Mouse (Mus musculus) intestine, postnatal 0 days (tissue): Measurements from ENCODE around the gene Ranbp1. TPM values are rescaled to one million over a fixed set of nuclear protein-coding genes. Genes with fewer than 3 reads are reported as not detected.

Experiments
- ATAC-seq: fragments of 200-750 bp; cut with Nextera tagmentation; 2 replicates; pipeline ENCODE4 v1.8.0; 2017; ENCODE audit warnings: mild to moderate bottlenecking, moderate TSS enrichment, moderate library complexity
- H3K27ac ChIP-seq: fragments of 300-500 bp; sonication (generic); 2 replicates; pipeline ENCODE4 v1.5.1; 2014; ENCODE audit warnings: mild to moderate bottlenecking, low read depth, low read length, moderate library complexity
- H3K27me3 ChIP-seq: fragments of 300-500 bp; sonication (generic); replicated peaks from 2 replicates; pipeline ENCODE4 v1.6.1; 2014; ENCODE audit warnings: low read length, mixed read lengths; ENCODE audit not compliant: control insufficient read depth, insufficient read depth
- H3K36me3 ChIP-seq: fragments of 300-500 bp; sonication (generic); 2 replicates; pipeline ENCODE4 v1.6.1; 2014; ENCODE audit warnings: mild to moderate bottlenecking, moderate library complexity; ENCODE audit not compliant: control insufficient read depth, insufficient read depth
- H3K4me1 ChIP-seq: fragments of 300-500 bp; sonication (generic); replicated peaks from 2 replicates; pipeline ENCODE4 v1.6.1; 2014; ENCODE audit warnings: antibody characterized with exemption, low read length, mixed read lengths; ENCODE audit not compliant: control insufficient read depth, insufficient read depth
- H3K4me2 ChIP-seq: fragments of 300-500 bp; sonication (generic); replicated peaks from 2 replicates; pipeline ENCODE4 v1.6.1; 2014; ENCODE audit warnings: low read depth, mild to moderate bottlenecking, moderate library complexity
- H3K4me3 ChIP-seq: fragments of 300-500 bp; sonication (generic); 2 replicates; pipeline ENCODE4 v1.5.1; 2014; ENCODE audit warnings: low read depth, low read length
- H3K9ac ChIP-seq: fragments of 300-500 bp; sonication (generic); 2 replicates; pipeline ENCODE4 v1.6.1; 2014; ENCODE audit warnings: mild to moderate bottlenecking, low read depth, low read length
- H3K9me3 ChIP-seq: fragments of 300-500 bp; sonication (generic); 2 replicates; pipeline ENCODE4 v1.6.1; 2016; ENCODE audit warnings: mixed run types; ENCODE audit not compliant: control insufficient read depth
- CTCF ChIP-seq: sonication (generic); IDR thresholded peaks from 2 replicates; pipeline ENCODE4 v1.5.1; 2016; ENCODE audit warnings: low read depth, mild to moderate bottlenecking, control low read depth, antibody characterized with exemption, moderate library complexity
- whole genome bisulfite sequencing: fragments of 180-500 bp; shearing (Covaris S2); extraction: QIAGEN DNeasy Blood & Tissue Kit; methylation state at CpG from one replicate; pipeline ENCODE4 v1.1.7; 2014; 5-methylcytosine and 5-hydroxymethylcytosine counted together
- polyA plus RNA-seq: library from polyadenylated mRNA; unstranded; fragments of >200 nt; fragmentation: Nextera tagmentation; extraction: Ambion mirVana; gene quantifications from 2 replicates; pipeline ENCODE4 v1.2.1, GENCODE M21; 2015

Gene Ranbp1
- polyA plus RNA-seq, 1 experiment from 2014 or later, result 229 TPM

DNA sequence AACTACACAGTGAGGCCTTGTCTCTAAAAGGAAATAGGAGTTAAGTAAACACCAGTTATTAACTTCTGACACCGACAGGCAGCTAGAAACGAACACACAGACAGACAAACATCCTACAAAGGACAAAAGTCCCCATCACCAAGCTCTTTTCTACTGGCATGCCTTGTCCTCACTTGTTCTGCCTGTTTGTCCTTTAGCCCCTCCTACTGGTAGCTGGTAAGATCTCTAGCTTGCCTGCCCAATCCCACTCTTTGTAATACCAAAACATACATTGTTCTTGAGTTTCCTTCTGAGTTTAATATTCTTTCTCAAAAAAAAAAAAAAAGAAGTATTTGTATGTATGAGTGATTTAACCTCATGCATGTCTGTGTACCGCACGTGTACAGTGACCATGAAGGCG lies 19.6 kb upstream of the Ranbp1 start:
- ATAC-seq, result no peak
- TF ChIP-seq CTCF, result peak; percentile 60
- Histone ChIP-seq H3K36me3 (peaks cover 65% of the 10 kb centered on the region), H3K27ac (no peak overlapping the region), H3K4me2 (no peak overlapping the region), H3K27me3 (no peaks in the 10 kb centered on the region), H3K4me1 (no peaks in the 10 kb centered on the region), H3K4me3 (no peak overlapping the region), H3K9ac (no peak overlapping the region), H3K9me3 (no peaks in the 10 kb centered on the region)
- WGBS, result 77% methylated on average over 5 of the region's 5 CpGs

DNA sequence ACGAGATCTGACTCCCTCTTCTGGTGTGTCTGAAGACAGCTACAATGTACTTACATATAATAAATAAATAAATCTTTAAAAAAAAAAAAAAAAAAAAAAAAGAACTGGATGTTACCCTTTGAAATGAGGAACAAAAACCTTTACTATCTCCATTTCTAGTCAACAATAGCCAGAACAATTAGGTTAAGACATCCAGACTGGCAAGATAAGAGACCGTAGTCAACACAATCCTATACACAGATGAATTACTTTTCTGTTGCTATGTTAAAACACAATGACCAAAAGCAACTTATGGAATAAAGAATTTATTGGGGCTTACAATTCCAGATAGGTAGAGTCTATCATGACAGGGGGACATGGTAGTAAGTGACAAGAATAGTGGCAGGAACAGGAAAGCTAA lies 16.5 kb upstream of the Ranbp1 start:
- WGBS, result 90% methylated on average over 2 of the region's 2 CpGs
- H3K4me3 ChIP-seq, result no peak overlapping the region
- H3K9me3 ChIP-seq, result no peaks in the 10 kb centered on the region
- no peaks in the 10 kb centered on the region for H3K27me3 ChIP-seq
- no peak for ATAC-seq
- H3K9ac ChIP-seq, result no peak overlapping the region
- no peak overlapping the region for H3K27ac ChIP-seq
- H3K4me2 ChIP-seq, result no peak overlapping the region
- TF ChIP-seq CTCF, result no peak
- no peaks in the 10 kb centered on the region for H3K4me1 ChIP-seq
- H3K36me3 ChIP-seq, result peaks cover 61% of the 10 kb centered on the region

- TF ChIP-seq CTCF, result no peak
- Histone ChIP-seq H3K9me3 (no peaks in the 10 kb centered on the region), H3K36me3 (peaks cover 83% of the 10 kb centered on the region), H3K27ac (no peak within 1 kb of the TSS), H3K4me1 (no peaks in the 10 kb centered on the region), H3K4me2 (no peak within 1 kb of the TSS), H3K27me3 (no peaks in the 10 kb centered on the region), H3K9ac (no peak within 1 kb of the TSS), H3K4me3 (no peak within 1 kb of the TSS)
- no peak for ATAC-seq
- WGBS, result 85% methylated on average over 2 of the region's 2 CpGs
Measured at GRCm38 (mm10) chr16:18258221-18258620, 9.7 kb upstream of the Ranbp1 start, which contains the start of gene Gm49776. Gene Gm49776, minus strand, starts transcription at chr16:18258321.

DNA sequence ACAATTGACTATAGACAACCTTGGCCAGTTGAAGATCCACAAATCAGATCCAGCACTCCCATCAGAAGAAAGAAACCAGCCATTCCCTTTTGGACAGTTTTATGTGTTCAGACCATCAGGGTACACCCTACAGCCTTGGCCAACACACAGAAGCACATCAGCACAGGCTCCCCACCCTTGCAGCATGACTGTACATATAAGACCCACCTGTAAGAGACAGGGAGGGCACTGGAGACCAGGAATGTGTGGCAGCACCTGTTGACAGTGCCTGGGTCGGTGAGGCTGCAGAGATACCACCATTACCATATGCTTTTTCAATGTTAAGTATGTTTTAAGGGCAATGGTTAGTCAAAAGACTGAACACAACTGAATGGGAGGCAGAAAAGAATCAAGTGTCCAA lies 5.3 kb upstream of the Ranbp1 start:
- no peak for TF ChIP-seq CTCF
- Histone ChIP-seq H3K9ac (no peak overlapping the region), H3K4me1 (0 out of 2 replicates have a peak, but pooled peaks cover 8% of the 10 kb centered on the region), H3K27me3 (no peaks in the 10 kb centered on the region), H3K4me2 (no peak overlapping the region), H3K36me3 (peaks cover 73% of the 10 kb centered on the region), H3K4me3 (no peak overlapping the region), H3K27ac (0 out of 2 replicates have a peak overlapping the region, but pooled peaks have one; percentile 21), H3K9me3 (no peaks in the 10 kb centered on the region)
- WGBS, result 80% methylated on average over 1 of the region's 1 CpGs
- no peak for ATAC-seq

GRCm38 (mm10) chr16:18252736-18253135 lies 4.2 kb upstream of the Ranbp1 start:
- Histone ChIP-seq H3K9ac (no peak overlapping the region), H3K36me3 (peaks cover 64% of the 10 kb centered on the region), H3K9me3 (no peaks in the 10 kb centered on the region), H3K27me3 (no peaks in the 10 kb centered on the region), H3K4me2 (no peak overlapping the region), H3K27ac (no peak overlapping the region), H3K4me3 (no peak overlapping the region), H3K4me1 (0 out of 2 replicates have a peak, but pooled peaks cover 8% of the 10 kb centered on the region)
- TF ChIP-seq CTCF, result no peak
- ATAC-seq, result no peak
- WGBS, result 77% methylated on average over 6 of the region's 6 CpGs

GRCm38 (mm10) chr16:18250828-18251790 lies 2.6 kb upstream of the Ranbp1 start:
- no peak for ATAC-seq
- no peaks in the 10 kb centered on the region for H3K9me3 ChIP-seq
- H3K27ac ChIP-seq, result peak overlapping the region; percentile 54; the same call in 1 of the 2 replicates
- TF ChIP-seq CTCF, result no peak
- H3K27me3 ChIP-seq, result no peaks in the 10 kb centered on the region
- H3K36me3 ChIP-seq, result peaks cover 52% of the 10 kb centered on the region
- H3K4me2 ChIP-seq, result no peak overlapping the region
- WGBS, result 51% methylated on average over 10 of the region's 10 CpGs
- H3K4me3 ChIP-seq, result no peak overlapping the region
- no peak overlapping the region for H3K9ac ChIP-seq
- 0 out of 2 replicates have a peak, but pooled peaks cover 8% of the 10 kb centered on the region for H3K4me1 ChIP-seq
